Comparison of ENCODE assay signal across 15 mouse cellular contexts in genomic region chr5:67138643-67139042, GRCm38 (mm10). TPM values are rescaled to one million over a fixed set of nuclear protein-coding genes. Genes with fewer than 3 reads are reported as not detected.
DNase-seq lines count a peak whose midpoint lies in the region; ATAC-seq and TF ChIP-seq lines count a peak whose summit lies in the region.
"Had no signal": no experiment of that assay in that cellular context is flagged by ENCODE, and none has a peak within 500 bp of the region (broad histone marks: within the 10 kb centered on the region; RNA-seq: fewer than 3 reads in every experiment).

No protein-coding gene starts in this region.

- H3K4me1 ChIP-seq in hindbrain, embryonic 11.5 days (replicated peaks; ENCODE audit: control insufficient read depth, insufficient read depth, low read length): peaks cover 3% of the 10 kb centered on the region; the same call in 1 of the 2 replicates
- H3K4me1 ChIP-seq in midbrain, postnatal 0 days (ENCODE audit: insufficient read depth, low read length): no peaks in the 10 kb centered on the region
- H3K4me1 ChIP-seq: limb, embryonic 10.5 days had no signal

- no peaks in the 10 kb centered on the region for H3K27me3 ChIP-seq in hindbrain, embryonic 11.5 days (ENCODE audit: control insufficient read depth, insufficient read depth, low read length)
- no peaks in the 10 kb centered on the region for H3K27me3 ChIP-seq in midbrain, postnatal 0 days (ENCODE audit: insufficient read depth, low read length)

- H3K9me3 ChIP-seq in hindbrain, embryonic 11.5 days (ENCODE audit: control insufficient read depth, low read length): no peaks in the 10 kb centered on the region
- no peaks in the 10 kb centered on the region for H3K9me3 ChIP-seq in midbrain, postnatal 0 days (ENCODE audit: low read length)
- H3K9me3 ChIP-seq: limb, embryonic 10.5 days had no signal

- 21% methylated on average over 8 of the region's 8 CpGs for WGBS in hindbrain, embryonic 11.5 days
- 10% methylated on average over 8 of the region's 8 CpGs for WGBS in midbrain, postnatal 0 days

- H3K27ac ChIP-seq in hindbrain, embryonic 11.5 days (ENCODE audit: low read depth, low read length): peak overlapping the region; percentile 55; the same call in 1 of the 2 replicates
- no peak overlapping the region for H3K27ac ChIP-seq in midbrain, postnatal 0 days (ENCODE audit: low read depth, low read length)
- H3K27ac ChIP-seq: limb, embryonic 10.5 days; macrophage had no signal

- H3K36me3 ChIP-seq in hindbrain, embryonic 11.5 days (ENCODE audit: control insufficient read depth, insufficient read depth, low read length): no peaks in the 10 kb centered on the region
- H3K36me3 ChIP-seq in midbrain, postnatal 0 days (ENCODE audit: insufficient read depth, low read length): no peaks in the 10 kb centered on the region
- H3K36me3 ChIP-seq: limb, embryonic 10.5 days had no signal

- no peak overlapping the region for H3K4me3 ChIP-seq in hindbrain, embryonic 11.5 days (ENCODE audit: low read depth, low read length)
- no peak overlapping the region for H3K4me3 ChIP-seq in midbrain, postnatal 0 days (ENCODE audit: low read depth, low read length)
- H3K4me3 ChIP-seq: limb, embryonic 10.5 days had no signal

- no peak overlapping the region for H3K4me2 ChIP-seq in hindbrain, embryonic 11.5 days (replicated peaks; ENCODE audit: low read depth, low read length)
- no peak overlapping the region for H3K4me2 ChIP-seq in midbrain, postnatal 0 days (ENCODE audit: low read depth, low read length, poor library complexity, severe bottlenecking)

- no peak for TF ChIP-seq CTCF in midbrain, postnatal 0 days (IDR thresholded peaks at IDR 0.05)

- DNase-seq in MN1 (ENCODE audit: low spot score): peak; percentile 41
- DNase-seq in ZHBTc4 (ENCODE audit: low read depth, low spot score): peak; percentile 62
- DNase-seq in hindbrain, embryonic 11.5 days (ENCODE audit: low spot score): peak; percentile 32
- DNase-seq in midbrain, postnatal 0 days (ENCODE audit: low spot score): peak; percentile 33
- DNase-seq in spleen, adult 18-20 months: no peak
- no peak for DNase-seq in heart, adult 18-20 months
- DNase-seq: kidney, adult 18-20 months; right cerebral cortex, postnatal 14 days had no signal

- H3K9ac ChIP-seq in hindbrain, embryonic 11.5 days (ENCODE audit: low read depth, low read length): no peak overlapping the region
- H3K9ac ChIP-seq in midbrain, postnatal 0 days (replicated peaks; ENCODE audit: low read length, poor library complexity, severe bottlenecking): no peak overlapping the region

- ATAC-seq in hindbrain, embryonic 11.5 days (ENCODE audit: low FRiP score): peak; percentile 74; the same call in 1 of the 2 replicates
- no peak for ATAC-seq in midbrain, postnatal 0 days (ENCODE audit: low FRiP score)
- no peak for ATAC-seq in erythroblast, adult 5-6 weeks (replicated peaks; ENCODE audit: low FRiP score, poor library complexity, severe bottlenecking)

RNA-seq across cellular contexts. Expression of gene Phox2b, which starts 39.5 kb away (rescaled TPM):
- polyA plus RNA-seq in hindbrain, embryonic 11.5 days (2014; fragmentation: Nextera tagmentation; extraction: Ambion mirVana): 41.8 and 42.3 TPM in 2 replicates
- 0.99 and 3.1 TPM in 2 replicates for total RNA-seq in midbrain, postnatal 0 days (2014; rRNA removed)
- 0.20 and 0.21 TPM in 2 replicates for polyA plus RNA-seq in midbrain, postnatal 0 days (2015; fragmentation: Nextera tagmentation; extraction: Ambion mirVana)
- total RNA-seq in heart, adult 18-20 months (2021): not detected
- not detected in 2 replicates for total RNA-seq in erythroblast, adult 5-6 weeks (2015; ENCODE audit: low replicate concordance)
- total RNA-seq in erythroblast, adult 5-6 weeks (2017; ENCODE audit: low replicate concordance): not detected in 2 replicates
- total RNA-seq: layer of hippocampus, adult 8-10 months; neutrophil, adult 5-6 weeks had no signal
- polyA plus RNA-seq: gonadal fat pad, adult 2 months; heart, postnatal 0 days; macrophage had no signal

Comparison
In these comparisons a context has a peak if more than half of its experiments do, and no peak if none do; other contexts are left out.
1. DNase-seq: peak in MN1 (single experiment), ZHBTc4 (single experiment), hindbrain, embryonic 11.5 days (single experiment) and midbrain, postnatal 0 days (single experiment); none in spleen, adult 18-20 months (0 of 2) and heart, adult 18-20 months (0 of 2).